Mouse (Mus musculus) erythroblast, embryonic 14.5 days (primary cell): Measurements from ENCODE around the gene Svep1.

Source experiments
- GATA1 ChIP-seq: IDR thresholded peaks from 2 replicates; pipeline ENCODE4 v1.6.1; 2012; ENCODE audit warnings: low read length, inconsistent platforms, mixed read lengths
- TAL1 ChIP-seq: IDR thresholded peaks from 3 replicates; pipeline ENCODE4 v1.6.1; 2012; ENCODE audit warnings: low read length, inconsistent platforms, mixed read lengths

GRCm38 (mm10) chr4:58139764-58140556 lies 66.7 kb downstream of the Svep1 start:
- TF ChIP-seq TAL1 = no peak
- TF ChIP-seq GATA1 = no peak
